Mouse (Mus musculus): Measurements from ENCODE around the gene Tnfaip2. TPM values are rescaled to one million over a fixed set of nuclear protein-coding genes. Genes with fewer than 3 reads are reported as not detected.

Tnfaip2 gene
- polyA plus RNA-seq (2014; fragmentation: Nextera tagmentation; extraction: Ambion mirVana): 0.28 and 1.1 TPM in 2 replicates

DNA sequence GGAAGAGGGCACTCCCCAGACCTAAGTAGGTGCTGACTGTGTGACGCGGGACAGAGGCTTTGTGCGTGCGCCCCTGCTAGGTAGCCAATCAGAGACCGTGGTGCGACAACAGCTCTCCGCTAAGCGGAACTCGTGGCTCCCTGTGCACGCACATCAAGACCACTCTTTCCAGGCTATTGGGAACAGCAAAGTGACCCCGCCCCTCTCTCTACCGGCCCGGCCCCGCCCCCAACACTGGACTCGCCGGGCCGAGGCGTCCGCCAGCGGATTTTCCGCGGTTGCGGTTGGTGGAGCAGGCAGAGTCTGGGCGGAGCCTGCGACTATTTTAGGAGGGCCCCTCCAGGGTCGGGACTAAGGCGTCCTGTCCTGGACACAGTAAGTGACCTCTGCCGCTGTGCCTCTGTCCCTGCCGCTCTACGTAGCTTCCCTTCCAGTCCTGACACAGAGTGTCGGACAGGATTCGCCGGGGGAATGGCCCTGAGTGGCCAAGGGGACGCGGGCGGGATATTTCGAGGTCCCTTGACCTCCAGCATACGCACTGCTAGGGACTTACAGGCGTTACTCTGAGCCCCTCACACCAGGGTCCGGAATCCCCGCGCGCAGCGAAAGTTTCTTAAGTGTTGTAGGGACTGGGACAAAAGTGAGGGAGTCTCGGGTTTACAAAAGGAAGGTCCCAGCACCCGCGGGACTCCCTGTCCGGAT, at the start of gene Tnfaip2:
TSS of gene Tnfaip2 (plus strand) at position 161 of the 702 bp plus-strand sequence.
- H3K27ac ChIP-seq (ENCODE audit: low read depth, low read length): no peak within 1 kb of the TSS
- H3K4me3 ChIP-seq (ENCODE audit: low read depth, low read length): peak within 1 kb of the TSS; percentile 31
- peak within 1 kb of the TSS; percentile 37; the same call in 1 of the 2 replicates for H3K9ac ChIP-seq (ENCODE audit: low read length)
- no peaks in the 10 kb centered on the region for H3K9me3 ChIP-seq (replicated peaks; ENCODE audit: control insufficient read depth, low read length)
- peaks cover 5% of the 10 kb centered on the region for H3K4me1 ChIP-seq (ENCODE audit: control insufficient read depth, insufficient read depth, low read length)
- DNase-seq (ENCODE audit: low spot score) (peak; percentile 57), ATAC-seq (peak; percentile 69; the same call in 1 of the 2 replicates)
- H3K27me3 ChIP-seq (replicated peaks; ENCODE audit: control insufficient read depth, insufficient read depth, low read length): peaks cover 64% of the 10 kb centered on the region
- H3K4me2 ChIP-seq (ENCODE audit: low read length): peak within 1 kb of the TSS; percentile 61
- WGBS: under 1% methylated on average over 48 of the region's 48 CpGs
- no peaks in the 10 kb centered on the region for H3K36me3 ChIP-seq (ENCODE audit: control insufficient read depth, insufficient read depth, low read length)

DNA sequence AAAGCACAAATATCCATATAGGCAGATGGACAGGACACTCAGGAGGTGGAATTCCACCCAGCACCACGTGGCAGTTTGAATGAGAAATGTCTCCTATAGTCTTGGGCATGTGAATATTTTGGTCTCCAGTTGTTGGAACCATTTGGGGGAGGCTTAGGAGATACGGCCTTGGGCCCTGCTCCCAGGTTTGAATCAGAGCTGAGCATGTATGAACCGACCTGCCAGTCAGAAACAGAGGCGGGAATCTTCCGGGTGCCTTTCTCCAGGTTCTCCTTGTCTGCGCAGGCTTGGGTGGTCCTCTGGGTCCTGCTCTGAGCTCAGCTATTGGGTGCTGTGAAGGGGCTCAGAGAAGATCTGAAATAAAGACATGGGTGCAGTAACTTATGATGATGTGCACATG, 48.3 kb upstream of the Tnfaip2 start:
- ATAC-seq (no peak), DNase-seq (ENCODE audit: low spot score) (no peak)
- no peaks in the 10 kb centered on the region for H3K4me1 ChIP-seq (ENCODE audit: control insufficient read depth, insufficient read depth, low read length)
- H3K4me3 ChIP-seq (ENCODE audit: low read depth, low read length): no peak overlapping the region
- WGBS: 85% methylated on average over 6 of the region's 6 CpGs
- no peaks in the 10 kb centered on the region for H3K27me3 ChIP-seq (replicated peaks; ENCODE audit: control insufficient read depth, insufficient read depth, low read length)
- H3K9ac ChIP-seq (ENCODE audit: low read length): no peak overlapping the region
- H3K27ac ChIP-seq (ENCODE audit: low read depth, low read length): no peak overlapping the region
- H3K4me2 ChIP-seq (ENCODE audit: low read length): no peak overlapping the region
- no peaks in the 10 kb centered on the region for H3K36me3 ChIP-seq (ENCODE audit: control insufficient read depth, insufficient read depth, low read length)
- no peaks in the 10 kb centered on the region for H3K9me3 ChIP-seq (replicated peaks; ENCODE audit: control insufficient read depth, low read length)

DNA sequence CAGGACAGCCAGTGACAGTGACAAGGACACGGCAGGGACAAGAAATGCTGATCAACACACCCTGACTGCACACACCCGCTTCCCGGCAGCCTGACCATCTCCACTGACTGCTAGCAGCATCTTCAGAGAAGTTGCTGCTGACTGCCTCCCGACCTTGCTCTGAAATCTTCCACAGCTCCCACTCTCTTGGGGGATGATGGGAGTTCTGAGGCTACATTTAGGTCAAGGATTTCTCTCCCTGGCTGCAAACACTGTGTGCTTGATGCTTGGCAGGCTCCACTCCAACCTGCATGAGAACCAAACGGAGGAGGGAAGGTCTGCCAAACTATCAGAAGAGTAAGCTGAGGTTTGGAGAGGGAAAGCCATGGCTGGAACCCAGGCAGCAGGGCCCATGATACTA, 45.3 kb upstream of the Tnfaip2 start:
- no peak for DNase-seq (ENCODE audit: low spot score)
- no peak for ATAC-seq
- H3K36me3 ChIP-seq (ENCODE audit: control insufficient read depth, insufficient read depth, low read length): no peaks in the 10 kb centered on the region
- no peak overlapping the region for H3K4me3 ChIP-seq (ENCODE audit: low read depth, low read length)
- no peaks in the 10 kb centered on the region for H3K4me1 ChIP-seq (ENCODE audit: control insufficient read depth, insufficient read depth, low read length)
- H3K27me3 ChIP-seq (replicated peaks; ENCODE audit: control insufficient read depth, insufficient read depth, low read length): no peaks in the 10 kb centered on the region
- no peak overlapping the region for H3K4me2 ChIP-seq (ENCODE audit: low read length)
- 71% methylated on average over 5 of the region's 5 CpGs for WGBS
- no peak overlapping the region for H3K27ac ChIP-seq (ENCODE audit: low read depth, low read length)
- H3K9ac ChIP-seq (ENCODE audit: low read length): no peak overlapping the region
- H3K9me3 ChIP-seq (replicated peaks; ENCODE audit: control insufficient read depth, low read length): no peaks in the 10 kb centered on the region

DNA sequence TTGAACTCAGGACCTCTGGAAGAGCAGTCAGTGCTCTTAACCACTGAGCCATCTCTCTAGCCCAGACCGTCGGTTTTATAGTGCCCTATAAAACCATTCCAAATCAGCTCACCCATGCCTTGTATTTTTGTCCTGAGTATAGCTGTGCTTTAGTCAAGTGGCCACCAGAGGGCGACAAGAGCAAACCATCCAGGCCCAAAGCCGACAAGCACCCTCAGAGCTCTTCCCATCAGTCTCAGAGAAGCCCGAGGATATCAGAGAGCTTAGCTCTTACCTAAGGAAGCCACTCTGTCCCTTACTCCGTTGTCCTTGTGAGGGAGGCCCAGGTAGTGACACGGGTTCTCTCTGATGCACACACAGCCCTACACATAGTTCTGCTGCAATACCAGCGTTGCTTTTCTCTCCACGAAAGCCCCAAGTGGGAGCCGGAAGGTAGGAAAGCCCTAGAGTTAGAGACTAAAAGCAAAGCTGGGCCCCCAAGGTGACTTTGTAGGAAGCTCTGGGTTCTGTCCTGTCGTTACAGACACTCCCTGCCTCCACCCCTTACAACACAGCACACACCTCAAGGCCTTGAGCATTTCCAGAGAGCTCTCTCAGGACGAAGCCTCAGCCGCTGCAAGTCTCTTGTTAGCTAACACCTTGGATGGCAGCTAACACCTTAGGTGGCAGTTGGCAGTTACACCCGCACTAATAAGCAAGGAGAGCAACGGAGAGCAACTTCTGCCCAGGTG, 40.6 kb upstream of the Tnfaip2 start:
- H3K36me3 ChIP-seq (ENCODE audit: control insufficient read depth, insufficient read depth, low read length): no peaks in the 10 kb centered on the region
- H3K27me3 ChIP-seq (replicated peaks; ENCODE audit: control insufficient read depth, insufficient read depth, low read length): peaks cover 7% of the 10 kb centered on the region; the same call in 1 of the 2 replicates
- H3K4me1 ChIP-seq (ENCODE audit: control insufficient read depth, insufficient read depth, low read length): no peaks in the 10 kb centered on the region
- ATAC-seq (peak; percentile 62), DNase-seq (ENCODE audit: low spot score) (peak; percentile 89)
- no peak overlapping the region for H3K9ac ChIP-seq (ENCODE audit: low read length)
- no peak overlapping the region for H3K4me3 ChIP-seq (ENCODE audit: low read depth, low read length)
- WGBS: 23% methylated on average over 15 of the region's 15 CpGs
- H3K9me3 ChIP-seq (replicated peaks; ENCODE audit: control insufficient read depth, low read length): no peaks in the 10 kb centered on the region
- no peak overlapping the region for H3K27ac ChIP-seq (ENCODE audit: low read depth, low read length)
- no peak overlapping the region for H3K4me2 ChIP-seq (ENCODE audit: low read length)

DNA sequence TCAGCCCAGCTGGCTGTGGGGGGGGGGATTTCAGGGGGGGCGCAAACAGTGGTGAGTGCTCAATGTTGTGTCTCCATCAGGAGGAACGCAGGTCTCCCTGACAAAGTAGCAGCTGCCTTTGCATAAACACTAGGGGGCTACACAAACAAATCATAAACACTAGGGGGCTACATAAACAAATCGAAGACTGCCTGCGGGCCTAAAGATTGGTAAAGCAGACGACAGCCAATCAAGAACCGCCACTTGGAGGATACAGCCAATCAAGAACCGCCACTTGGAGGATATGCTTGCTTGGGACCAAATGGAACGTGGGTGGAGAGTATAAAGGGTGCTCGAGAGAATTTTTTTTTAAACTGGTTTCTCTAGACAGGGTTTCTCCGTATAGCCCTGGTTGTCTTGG, 37.4 kb upstream of the Tnfaip2 start:
- Histone ChIP-seq H3K27me3 (replicated peaks; ENCODE audit: control insufficient read depth, insufficient read depth, low read length) (peaks cover 15% of the 10 kb centered on the region; the same call in 1 of the 2 replicates), H3K27ac (ENCODE audit: low read depth, low read length) (no peak overlapping the region), H3K9ac (ENCODE audit: low read length) (no peak overlapping the region), H3K9me3 (replicated peaks; ENCODE audit: control insufficient read depth, low read length) (no peaks in the 10 kb centered on the region), H3K4me2 (ENCODE audit: low read length) (no peak overlapping the region), H3K4me3 (ENCODE audit: low read depth, low read length) (no peak overlapping the region), H3K4me1 (ENCODE audit: control insufficient read depth, insufficient read depth, low read length) (0 out of 2 replicates have a peak, but pooled peaks cover 6% of the 10 kb centered on the region), H3K36me3 (ENCODE audit: control insufficient read depth, insufficient read depth, low read length) (no peaks in the 10 kb centered on the region)
- no peak for DNase-seq (ENCODE audit: low spot score)
- no peak for ATAC-seq
- 70% methylated on average over 10 of the region's 10 CpGs for WGBS

DNA sequence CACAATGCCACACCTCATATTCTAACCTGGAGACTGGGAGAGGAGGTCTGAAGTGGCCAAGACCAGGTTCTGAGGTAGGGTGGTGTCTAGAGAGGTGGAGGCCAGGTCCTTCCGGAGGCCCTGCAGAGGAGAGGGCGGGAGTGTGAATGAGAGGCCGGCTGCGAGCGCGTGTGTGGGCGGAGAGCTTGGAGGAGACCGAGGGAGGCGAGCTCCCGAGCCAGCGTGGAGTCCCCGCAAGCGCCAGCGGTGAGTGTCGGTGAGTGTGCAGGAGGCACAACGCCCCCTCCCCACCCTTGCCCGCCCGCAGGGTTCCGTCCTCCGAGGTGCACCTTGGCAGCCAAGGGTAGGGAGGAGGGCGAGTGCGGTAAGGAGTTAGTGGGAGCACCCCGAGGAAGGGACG, 35.6 kb upstream of the Tnfaip2 start, which contains the start of gene Lbhd2:
TSS of gene Lbhd2 (plus strand) at position 188 of the 400 bp plus-strand sequence.
- peaks cover 15% of the 10 kb centered on the region; the same call in 1 of the 2 replicates for H3K27me3 ChIP-seq (replicated peaks; ENCODE audit: control insufficient read depth, insufficient read depth, low read length)
- DNase-seq (ENCODE audit: low spot score) (no peak), ATAC-seq (no peak)
- H3K27ac ChIP-seq (ENCODE audit: low read depth, low read length): no peak within 1 kb of the TSS
- 6% methylated on average over 23 of the region's 24 CpGs for WGBS
- no peak within 1 kb of the TSS for H3K4me3 ChIP-seq (ENCODE audit: low read depth, low read length)
- no peaks in the 10 kb centered on the region for H3K36me3 ChIP-seq (ENCODE audit: control insufficient read depth, insufficient read depth, low read length)
- H3K9ac ChIP-seq (ENCODE audit: low read length): no peak within 1 kb of the TSS
- H3K4me1 ChIP-seq (ENCODE audit: control insufficient read depth, insufficient read depth, low read length): 0 out of 2 replicates have a peak, but pooled peaks cover 7% of the 10 kb centered on the region
- no peaks in the 10 kb centered on the region for H3K9me3 ChIP-seq (replicated peaks; ENCODE audit: control insufficient read depth, low read length)
- peak within 1 kb of the TSS; percentile 30; the same call in 1 of the 2 replicates for H3K4me2 ChIP-seq (ENCODE audit: low read length)

DNA sequence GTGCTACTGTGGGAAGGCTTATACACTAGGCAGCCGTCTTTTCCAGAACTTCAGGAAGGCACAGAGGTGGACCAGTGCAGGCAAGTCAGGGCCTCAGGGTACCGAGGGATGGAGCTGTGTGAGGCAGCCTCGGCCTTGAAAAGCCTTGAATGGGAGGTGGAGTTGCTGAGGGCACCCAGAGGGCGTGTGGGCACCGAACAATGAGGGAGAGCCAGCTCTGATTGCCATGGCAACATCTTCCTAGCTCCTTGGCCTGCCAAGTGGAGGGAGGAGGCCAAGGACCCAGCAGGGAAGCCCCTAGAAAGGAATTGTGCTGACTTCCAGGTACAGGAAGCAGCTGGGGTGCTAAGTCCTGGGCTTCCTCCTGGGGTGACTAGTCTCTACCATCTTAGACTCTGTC, 32.7 kb upstream of the Tnfaip2 start:
- no peak overlapping the region for H3K27ac ChIP-seq (ENCODE audit: low read depth, low read length)
- peaks cover 14% of the 10 kb centered on the region; the same call in 1 of the 2 replicates for H3K4me1 ChIP-seq (ENCODE audit: control insufficient read depth, insufficient read depth, low read length)
- WGBS: 6% methylated on average over 5 of the region's 5 CpGs
- H3K9ac ChIP-seq (ENCODE audit: low read length): no peak overlapping the region
- H3K36me3 ChIP-seq (ENCODE audit: control insufficient read depth, insufficient read depth, low read length): no peaks in the 10 kb centered on the region
- no peaks in the 10 kb centered on the region for H3K9me3 ChIP-seq (replicated peaks; ENCODE audit: control insufficient read depth, low read length)
- H3K4me2 ChIP-seq (ENCODE audit: low read length): no peak overlapping the region
- H3K4me3 ChIP-seq (ENCODE audit: low read depth, low read length): no peak overlapping the region
- H3K27me3 ChIP-seq (replicated peaks; ENCODE audit: control insufficient read depth, insufficient read depth, low read length): peaks cover 15% of the 10 kb centered on the region; the same call in 1 of the 2 replicates
- peak; percentile 22; the same call in 1 of the 2 replicates for ATAC-seq
- DNase-seq (ENCODE audit: low spot score): peak; percentile 72

DNA sequence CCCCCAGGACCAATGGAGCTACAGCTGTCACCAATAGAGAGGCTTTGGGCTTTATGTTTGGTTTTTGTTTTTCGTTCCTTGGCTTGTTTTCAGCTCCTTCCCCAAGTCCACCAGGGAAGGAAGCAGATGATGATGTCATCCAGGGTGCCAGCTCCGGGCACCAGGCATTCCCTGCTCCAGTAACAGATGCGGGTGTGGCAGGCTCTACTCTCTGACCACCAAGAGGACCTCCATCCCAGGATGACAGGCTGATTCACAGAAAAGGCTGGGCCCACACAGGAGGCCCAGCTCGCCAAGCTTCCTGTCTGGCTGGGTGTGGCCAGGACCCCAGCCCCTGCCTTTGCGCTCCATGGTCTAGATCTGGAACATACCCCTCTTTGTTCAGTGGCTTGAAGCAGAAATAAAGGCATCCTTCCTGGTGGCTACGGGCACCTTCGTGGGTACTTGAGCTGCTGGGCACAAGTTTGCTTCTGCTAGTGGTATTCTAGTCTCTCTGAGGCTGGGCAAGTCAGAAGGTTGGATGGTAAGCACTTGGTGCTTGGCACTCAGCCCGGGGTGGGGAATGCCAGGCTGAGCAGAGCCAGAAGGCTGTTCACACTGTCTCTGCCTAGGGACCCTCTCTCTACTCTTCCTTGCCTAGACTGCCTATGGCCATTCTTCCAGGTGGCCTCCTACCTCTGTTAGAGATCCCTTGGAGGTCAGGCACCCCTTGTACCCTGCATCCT, 30.5 kb upstream of the Tnfaip2 start:
- peaks cover 13% of the 10 kb centered on the region for H3K4me1 ChIP-seq (ENCODE audit: control insufficient read depth, insufficient read depth, low read length)
- no peak overlapping the region for H3K4me2 ChIP-seq (ENCODE audit: low read length)
- H3K36me3 ChIP-seq (ENCODE audit: control insufficient read depth, insufficient read depth, low read length): no peaks in the 10 kb centered on the region
- WGBS: 78% methylated on average over 8 of the region's 8 CpGs
- ATAC-seq (no peak), DNase-seq (ENCODE audit: low spot score) (no peak)
- H3K27me3 ChIP-seq (replicated peaks; ENCODE audit: control insufficient read depth, insufficient read depth, low read length): 0 out of 2 replicates have a peak, but pooled peaks cover 6% of the 10 kb centered on the region
- no peak overlapping the region for H3K27ac ChIP-seq (ENCODE audit: low read depth, low read length)
- no peak overlapping the region for H3K4me3 ChIP-seq (ENCODE audit: low read depth, low read length)
- H3K9ac ChIP-seq (ENCODE audit: low read length): no peak overlapping the region
- no peaks in the 10 kb centered on the region for H3K9me3 ChIP-seq (replicated peaks; ENCODE audit: control insufficient read depth, low read length)

Data from forebrain, embryonic 14.5 days (tissue).